Mouse (Mus musculus) limb, embryonic 12.5 days (tissue): ENCODE measurements at regions not wholly inside any gene's neighbourhood (a gene's known extent, or its start where the extent isn't known, plus 50 kb on each side); places are given as distances from the start of the nearest gene placed in this dataset.
A peak's percentile ranks its signal among the peaks of the same experiment; 100 is the strongest.

Experiments
- ATAC-seq: fragments of 200-750 bp; cut with Nextera tagmentation; 2 replicates; pipeline ENCODE4 v1.8.0; 2017; ENCODE audit warnings: low read depth, moderate TSS enrichment; ENCODE audit not compliant: insufficient number of reproducible peaks, insufficient read depth, low FRiP score, low TSS enrichment
- H3K27ac ChIP-seq: fragments of 300-500 bp; sonication (generic); 2 replicates; pipeline ENCODE4 v1.5.1; 2016; ENCODE audit warnings: mild to moderate bottlenecking, moderate library complexity
- H3K27me3 ChIP-seq: fragments of 300-500 bp; sonication (generic); 2 replicates; pipeline ENCODE4 v1.6.1; 2016; ENCODE audit warnings: mild to moderate bottlenecking, moderate library complexity
- H3K36me3 ChIP-seq: fragments of 300-500 bp; sonication (generic); 2 replicates; pipeline ENCODE4 v1.6.1; 2016; ENCODE audit warnings: mild to moderate bottlenecking, moderate library complexity
- H3K4me1 ChIP-seq: fragments of 300-500 bp; sonication (generic); replicated peaks from 2 replicates; pipeline ENCODE4 v1.6.1; 2016
- H3K4me2 ChIP-seq: fragments of 300-500 bp; sonication (generic); 2 replicates; pipeline ENCODE4 v1.6.1; 2016; ENCODE audit warnings: mild to moderate bottlenecking, moderate library complexity
- H3K4me3 ChIP-seq: fragments of 300-500 bp; sonication (generic); replicated peaks from 2 replicates; pipeline ENCODE4 v1.5.1; 2016; ENCODE audit warnings: mild to moderate bottlenecking
- H3K9ac ChIP-seq: fragments of 300-500 bp; sonication (generic); replicated peaks from 2 replicates; pipeline ENCODE4 v1.6.1; 2016; ENCODE audit warnings: mild to moderate bottlenecking, moderate library complexity
- H3K9me3 ChIP-seq: fragments of 300-500 bp; sonication (generic); 2 replicates; pipeline ENCODE4 v1.6.1; 2016; ENCODE audit warnings: mild to moderate bottlenecking, moderate library complexity
- WGBS: fragments of 180-500 bp; shearing (Covaris S2); methylation state at CpG from one replicate; pipeline ENCODE4 v1.1.7; 2016; 5-methylcytosine and 5-hydroxymethylcytosine counted together

DNA sequence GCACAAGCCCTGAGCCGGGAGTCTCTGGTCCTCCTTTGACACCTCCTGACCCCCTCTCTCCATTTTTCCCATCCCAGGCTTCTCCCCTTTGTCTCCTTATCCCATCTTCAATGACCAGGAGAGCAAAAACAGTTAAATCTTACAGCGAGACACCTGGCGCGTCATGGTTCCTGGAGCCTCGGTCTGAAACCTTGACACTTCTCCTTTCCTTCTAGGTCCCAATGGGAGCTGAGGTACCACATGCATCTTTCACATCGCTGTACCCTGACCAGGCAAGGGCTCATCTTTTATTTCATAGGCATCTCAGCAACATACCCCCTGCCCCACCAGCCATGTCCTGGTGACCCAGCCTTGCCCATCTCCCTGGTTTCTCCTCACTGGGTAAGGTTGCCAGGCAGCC, 58.7 kb upstream of the Tmem189 start:
- 88% methylated on average over 6 of the region's 6 CpGs for WGBS
- Histone ChIP-seq H3K4me2 (no peak overlapping the region), H3K27me3 (no peaks in the 10 kb centered on the region), H3K36me3 (no peaks in the 10 kb centered on the region), H3K27ac (no peak overlapping the region), H3K9me3 (no peaks in the 10 kb centered on the region), H3K4me1 (peaks cover 16% of the 10 kb centered on the region), H3K4me3 (no peak overlapping the region), H3K9ac (no peak overlapping the region)
- ATAC-seq = no peak

DNA sequence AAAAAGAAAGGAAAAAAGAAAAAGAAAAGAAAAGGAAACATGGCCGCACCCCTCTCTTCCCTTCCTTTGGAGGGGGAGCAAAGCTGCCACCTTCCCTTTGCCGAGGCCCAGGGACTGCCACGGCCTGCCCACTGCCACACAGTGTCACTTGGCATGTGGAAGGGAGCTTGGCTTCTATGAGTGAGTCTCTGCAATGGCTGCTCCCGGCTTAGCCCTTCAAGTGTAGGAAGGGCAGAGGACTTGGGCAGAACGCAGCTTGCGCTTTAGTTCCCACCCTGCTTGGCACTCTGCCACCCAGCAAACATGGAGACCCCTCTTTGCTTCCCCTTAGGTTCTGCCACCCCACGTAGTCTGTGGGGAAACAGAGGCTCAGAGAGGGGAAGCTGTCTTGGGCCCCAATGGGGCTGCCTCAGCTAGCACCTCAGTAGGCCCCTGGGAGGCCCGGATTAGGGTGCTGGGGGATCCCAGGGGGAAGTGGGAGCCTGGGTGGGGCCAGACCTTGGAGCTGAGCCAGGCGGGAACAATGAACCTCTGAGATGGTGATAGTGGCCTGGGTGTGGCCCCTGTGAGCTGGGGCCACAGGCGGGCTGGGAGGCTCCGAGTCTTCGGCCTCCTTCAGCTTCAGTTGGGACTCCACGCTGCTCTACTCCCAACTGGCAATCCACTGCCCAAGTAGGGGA, 57.7 kb upstream of the Tmem189 start:
- H3K27me3 ChIP-seq = no peaks in the 10 kb centered on the region
- H3K4me2 ChIP-seq = no peak overlapping the region
- H3K27ac ChIP-seq = peak overlapping the region; percentile 56; the same call in 1 of the 2 replicates
- no peak overlapping the region; the same call in 1 of the 2 replicates for H3K9ac ChIP-seq
- H3K9me3 ChIP-seq = no peaks in the 10 kb centered on the region
- ATAC-seq = no peak
- H3K4me3 ChIP-seq = no peak overlapping the region
- H3K4me1 ChIP-seq = peaks cover 16% of the 10 kb centered on the region
- 81% methylated on average over 13 of the region's 13 CpGs for WGBS
- no peaks in the 10 kb centered on the region for H3K36me3 ChIP-seq

DNA sequence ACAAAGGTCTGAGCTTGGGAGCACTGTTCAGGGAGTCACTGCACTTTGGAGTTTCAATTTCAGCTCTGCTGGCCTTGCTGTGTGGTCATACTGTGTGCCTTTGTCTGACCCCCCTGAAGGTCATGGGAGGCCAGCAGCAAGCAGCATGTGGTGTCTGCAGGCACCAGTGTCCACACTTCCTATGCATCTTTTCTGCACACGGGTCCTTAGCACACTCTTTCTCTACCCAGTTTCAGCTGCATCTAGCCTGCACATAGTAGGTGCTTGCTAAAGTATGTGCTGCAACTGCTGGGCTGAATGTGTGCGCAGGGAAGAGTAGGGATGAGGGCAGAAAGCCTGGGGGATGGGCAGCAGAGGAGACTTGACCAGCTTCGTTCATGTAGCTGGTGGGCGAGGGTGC, 56.7 kb upstream of the Tmem189 start:
- H3K4me3 ChIP-seq = no peak overlapping the region
- H3K36me3 ChIP-seq = no peaks in the 10 kb centered on the region
- H3K9me3 ChIP-seq = no peaks in the 10 kb centered on the region
- H3K9ac ChIP-seq = no peak overlapping the region
- no peaks in the 10 kb centered on the region for H3K27me3 ChIP-seq
- no peak overlapping the region for H3K27ac ChIP-seq
- no peak for ATAC-seq
- peaks cover 16% of the 10 kb centered on the region for H3K4me1 ChIP-seq
- 92% methylated on average over 4 of the region's 4 CpGs for WGBS
- no peak overlapping the region for H3K4me2 ChIP-seq

DNA sequence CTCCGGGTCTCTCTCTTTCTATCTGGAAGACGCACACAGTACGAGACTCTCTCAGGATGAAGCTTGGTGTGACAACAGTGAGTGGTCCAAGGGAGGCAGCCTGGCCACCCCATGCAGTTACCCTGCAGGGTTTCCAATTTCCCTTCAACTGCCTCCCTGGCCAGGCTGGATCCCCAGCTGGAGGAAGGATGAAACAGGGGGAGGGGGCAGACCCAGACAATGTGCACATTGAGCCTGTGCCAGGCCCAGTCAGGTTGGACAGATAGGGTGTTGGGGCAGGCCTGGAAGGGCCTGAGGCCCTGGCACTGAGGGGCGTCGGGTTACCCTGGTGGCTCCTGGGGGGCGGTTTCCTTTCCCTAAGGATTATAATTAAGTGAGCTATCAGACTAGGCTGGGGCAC, 55.8 kb upstream of the Tmem189 start:
- 61% methylated on average over 6 of the region's 6 CpGs for WGBS
- no peaks in the 10 kb centered on the region for H3K9me3 ChIP-seq
- H3K27me3 ChIP-seq = no peaks in the 10 kb centered on the region
- no peak overlapping the region for H3K4me3 ChIP-seq
- no peaks in the 10 kb centered on the region for H3K36me3 ChIP-seq
- ATAC-seq = 0 out of 2 replicates have a peak, but pooled peaks have one; percentile 48
- H3K4me2 ChIP-seq = no peak overlapping the region
- H3K4me1 ChIP-seq = peaks cover 16% of the 10 kb centered on the region
- H3K9ac ChIP-seq = 0 out of 2 replicates have a peak overlapping the region, but pooled peaks have one; percentile 6
- peak overlapping the region; percentile 45; the same call in 1 of the 2 replicates for H3K27ac ChIP-seq

DNA sequence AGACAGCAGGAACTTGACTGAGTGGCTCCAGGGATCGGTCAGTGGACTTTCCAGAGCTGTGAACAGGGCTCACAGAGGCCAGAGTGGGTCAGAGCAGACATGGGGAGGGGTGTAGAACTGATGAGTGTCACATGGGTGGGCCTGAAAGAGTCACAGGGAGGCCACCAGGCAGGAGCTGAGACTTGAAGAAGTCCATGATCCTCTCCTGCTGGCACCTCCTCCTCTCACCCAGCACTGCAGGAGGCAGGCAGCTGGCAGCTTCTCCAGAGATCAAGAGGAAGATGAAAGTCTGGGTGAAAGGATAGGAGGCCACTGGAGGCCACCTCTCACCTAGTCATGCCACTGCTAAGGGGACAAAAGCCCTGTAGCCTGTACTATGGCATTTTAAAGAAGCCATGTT, 54.5 kb upstream of the Tmem189 start:
- no peak overlapping the region for H3K9ac ChIP-seq
- no peak overlapping the region for H3K27ac ChIP-seq
- no peak overlapping the region for H3K4me3 ChIP-seq
- H3K4me2 ChIP-seq = no peak overlapping the region
- H3K4me1 ChIP-seq = peaks cover 21% of the 10 kb centered on the region
- H3K9me3 ChIP-seq = no peaks in the 10 kb centered on the region
- H3K27me3 ChIP-seq = no peaks in the 10 kb centered on the region
- H3K36me3 ChIP-seq = no peaks in the 10 kb centered on the region
- WGBS = 62% methylated on average over 1 of the region's 1 CpGs
- no peak for ATAC-seq

DNA sequence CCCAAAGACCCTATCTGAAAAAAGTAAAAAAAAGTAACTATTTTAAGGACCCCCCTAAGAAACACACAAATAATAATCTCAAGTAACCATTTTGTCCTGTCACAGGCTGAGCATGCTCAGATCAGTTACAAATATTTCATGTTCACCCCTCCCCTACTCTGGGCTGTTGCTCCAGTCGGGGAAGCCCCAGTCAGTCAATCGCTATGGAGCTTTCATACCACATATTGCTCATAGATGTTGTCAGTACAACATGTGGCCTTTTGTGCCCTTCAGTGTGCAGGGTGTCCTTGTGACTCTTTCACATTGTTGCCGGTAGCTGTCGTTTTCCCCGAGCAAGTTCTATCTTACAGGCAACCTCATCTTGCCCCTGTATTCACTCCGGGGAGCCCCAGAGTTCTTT, 52.9 kb upstream of the Tmem189 start:
- Histone ChIP-seq H3K27ac (no peak overlapping the region), H3K4me2 (no peak overlapping the region), H3K36me3 (no peaks in the 10 kb centered on the region), H3K4me3 (no peak overlapping the region), H3K9me3 (no peaks in the 10 kb centered on the region), H3K9ac (no peak overlapping the region), H3K27me3 (no peaks in the 10 kb centered on the region), H3K4me1 (peaks cover 26% of the 10 kb centered on the region)
- ATAC-seq = no peak
- WGBS = 81% methylated on average over 6 of the region's 6 CpGs

DNA sequence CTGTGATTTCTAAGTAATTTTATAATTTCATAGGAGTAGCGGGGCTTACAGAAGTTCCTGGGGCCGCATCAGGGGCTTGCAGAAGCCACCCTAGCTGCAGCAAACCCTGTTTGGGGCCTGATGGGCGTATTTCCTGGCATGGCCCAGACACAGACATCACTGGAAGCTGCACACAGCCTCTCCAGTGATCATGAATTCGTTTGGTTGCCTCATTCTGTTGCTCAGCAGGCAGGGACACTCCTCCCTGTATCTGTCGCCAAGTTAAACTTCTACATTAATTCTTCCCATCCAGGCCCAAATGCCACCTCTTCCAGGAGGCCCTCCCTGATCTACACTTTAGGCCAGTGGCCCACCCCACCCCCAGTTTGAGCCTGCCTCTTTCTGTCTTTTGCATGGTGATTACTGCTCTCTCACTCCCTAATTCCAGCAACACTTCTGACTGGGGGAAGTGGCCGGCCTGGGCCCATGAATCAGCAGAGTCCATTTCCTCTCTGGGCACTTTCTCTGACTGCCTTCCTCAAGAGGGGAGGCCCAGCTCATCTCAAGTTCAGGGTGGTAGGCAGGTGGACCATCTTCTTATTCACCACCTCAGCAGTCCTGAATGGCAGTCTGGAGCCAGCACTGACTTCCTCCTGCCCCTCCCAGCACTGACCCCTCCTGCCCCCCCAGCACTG, 51.0 kb upstream of the Tmem189 start:
- no peak overlapping the region for H3K27ac ChIP-seq
- H3K4me3 ChIP-seq = no peak overlapping the region
- H3K9me3 ChIP-seq = no peaks in the 10 kb centered on the region
- peaks cover 19% of the 10 kb centered on the region for H3K4me1 ChIP-seq
- H3K27me3 ChIP-seq = no peaks in the 10 kb centered on the region
- H3K9ac ChIP-seq = no peak overlapping the region
- no peak overlapping the region for H3K4me2 ChIP-seq
- 59% methylated on average over 6 of the region's 6 CpGs for WGBS
- H3K36me3 ChIP-seq = no peaks in the 10 kb centered on the region
- ATAC-seq = no peak
